Mouse (Mus musculus): ENCODE measurements around the gene Xrcc6. TPM values are rescaled to one million over a fixed set of nuclear protein-coding genes. Genes with fewer than 3 reads are reported as not detected.

The Xrcc6 gene
- 31.4 TPM for total RNA-seq (2023)

GRCm38 (mm10) chr15:81987646-81988045 lies at the start of gene Xrcc6:
TSS of gene Xrcc6 (plus strand) at chr15:81987835.

GRCm38 (mm10) chr15:81960171-81961077 lies 27.2 kb upstream of the Xrcc6 start, which contains the start of gene Pmm1:
TSS of gene Pmm1 (minus strand) at chr15:81960930.

GRCm38 (mm10) chr15:81980321-81980720 lies 7.3 kb upstream of the Xrcc6 start, which contains the start of gene 1700029P11Rik:
TSS of gene 1700029P11Rik (plus strand) at chr15:81980540.

GRCm38 (mm10) chr15:82033762-82034161 lies 46.1 kb downstream of the Xrcc6 start, which contains the start of gene Desi1:
TSS of gene Desi1 (minus strand) at chr15:82033862.

GRCm38 (mm10) chr15:82047080-82047883 lies 59.6 kb downstream of the Xrcc6 start, which contains the start of gene Snu13:
TSS of gene Snu13 (minus strand) at chr15:82047598.

GRCm38 (mm10) chr15:82058719-82059201 lies 71.1 kb downstream of the Xrcc6 start, which contains the start of gene 4930407I10Rik:
TSS of gene 4930407I10Rik (plus strand) at chr15:82059151.

GRCm38 (mm10) chr15:82069898-82070297 lies 82.3 kb downstream of the Xrcc6 start, which contains the start of gene Mei1:
TSS of gene Mei1 (plus strand) at chr15:82069996.

Other genes with a start within 250 kb of the Xrcc6 start
- gene Zc3h7b, start 242.8 kb upstream of the Xrcc6 start, total RNA-seq (2023), result 28.1 TPM
- 86.9 TPM for gene Rangap1, start 242.3 kb upstream of the Xrcc6 start, total RNA-seq (2023)
- 25.6 TPM for gene Tef, start 185.4 kb upstream of the Xrcc6 start, total RNA-seq (2023)
- 78.4 TPM for gene Tob2, start 129.0 kb upstream of the Xrcc6 start, total RNA-seq (2023)
- 54.4 TPM for gene Phf5a, start 115.9 kb upstream of the Xrcc6 start, total RNA-seq (2023)
- gene Aco2, start 115.5 kb upstream of the Xrcc6 start, total RNA-seq (2023), result 151 TPM
- gene Polr3h, start 61.6 kb upstream of the Xrcc6 start, total RNA-seq (2023), result 15.0 TPM
- not detected for gene Csdc2, start 51.1 kb upstream of the Xrcc6 start, total RNA-seq (2023)
- gene Pmm1, start 26.9 kb upstream of the Xrcc6 start, total RNA-seq (2023), result 26.1 TPM
- gene 1700029P11Rik, start 7.3 kb upstream of the Xrcc6 start, total RNA-seq (2023), result not detected
- 27.8 TPM for gene Desi1, start 46.0 kb downstream of the Xrcc6 start, total RNA-seq (2023)
- 94.0 TPM for gene Snu13, start 59.8 kb downstream of the Xrcc6 start, total RNA-seq (2023)
- gene 4930407I10Rik, start 71.3 kb downstream of the Xrcc6 start, total RNA-seq (2023), result not detected
- not detected for gene Mei1, start 82.2 kb downstream of the Xrcc6 start, total RNA-seq (2023)
- gene Ccdc134, start 140.1 kb downstream of the Xrcc6 start, total RNA-seq (2023), result 39.1 TPM
- 184 TPM for gene Srebf2, start 159.3 kb downstream of the Xrcc6 start, total RNA-seq (2023)
- 0.77 TPM for gene Shisa8, start 225.0 kb downstream of the Xrcc6 start, total RNA-seq (2023)
- gene Tnfrsf13c, start 236.5 kb downstream of the Xrcc6 start, total RNA-seq (2023), result 15.5 TPM